Mouse (Mus musculus) cerebellum, adult 8-10 months (tissue): Measurements from ENCODE around the gene Per2.
"Not testable (repeated sequence)": the region's sequence is repeated elsewhere in the genome, so short reads cannot be mapped to it uniquely, and the experiment has no call there.

Experiments
- DNase-seq: peaks from one replicate; pipeline ENCODE4 v3.0.0; 2022

The Per2 gene

GRCm38 (mm10) chr1:91459059-91459809, at the start of gene Per2:
Per2 (minus strand) TSS chr1:91459324.
- peak; percentile 100 for DNase-seq

GRCm38 (mm10) chr1:91504615-91505014, 45.5 kb upstream of the Per2 start:
- no peak for DNase-seq

DNA sequence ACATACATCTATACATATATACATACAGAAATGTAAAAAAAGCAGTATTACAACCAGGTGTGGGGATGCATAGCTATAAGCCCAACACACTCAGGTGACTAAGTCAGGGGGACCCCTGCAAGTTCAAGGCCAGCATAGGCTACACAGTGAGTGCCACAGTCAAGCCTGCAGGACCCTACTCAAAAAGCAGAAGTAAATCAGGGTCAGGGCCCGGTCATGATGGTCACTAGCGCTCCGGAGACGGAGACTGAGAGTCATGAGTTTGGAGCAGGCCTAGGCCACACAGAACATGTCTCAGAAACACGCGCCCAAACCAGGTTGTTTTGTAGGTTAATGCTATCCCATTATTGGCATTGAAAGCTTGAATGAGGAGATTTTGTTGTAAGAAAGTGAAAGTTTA, 39.5 kb upstream of the Per2 start:
- no peak for DNase-seq

DNA sequence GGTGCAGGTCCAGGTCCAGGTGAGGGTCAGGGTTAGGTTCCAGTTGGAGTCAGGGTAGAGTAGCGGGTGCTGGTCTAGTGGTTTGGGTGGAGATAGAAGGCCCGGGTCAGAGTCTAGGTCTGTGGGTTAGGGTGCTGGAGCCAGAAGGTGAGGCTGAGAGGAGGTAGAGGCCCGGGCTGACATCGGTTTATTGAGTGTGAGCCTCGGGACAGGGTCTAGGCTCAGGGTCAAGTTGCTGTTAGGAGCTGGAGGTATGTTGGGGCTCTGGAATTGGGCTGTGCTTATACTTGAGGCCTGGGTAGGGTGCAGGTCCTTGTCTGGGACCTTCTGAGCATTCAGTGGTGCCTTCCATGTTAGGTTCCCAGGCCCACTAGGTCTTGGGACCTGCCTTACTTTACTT, 36.2 kb upstream of the Per2 start:
- no peak for DNase-seq

DNA sequence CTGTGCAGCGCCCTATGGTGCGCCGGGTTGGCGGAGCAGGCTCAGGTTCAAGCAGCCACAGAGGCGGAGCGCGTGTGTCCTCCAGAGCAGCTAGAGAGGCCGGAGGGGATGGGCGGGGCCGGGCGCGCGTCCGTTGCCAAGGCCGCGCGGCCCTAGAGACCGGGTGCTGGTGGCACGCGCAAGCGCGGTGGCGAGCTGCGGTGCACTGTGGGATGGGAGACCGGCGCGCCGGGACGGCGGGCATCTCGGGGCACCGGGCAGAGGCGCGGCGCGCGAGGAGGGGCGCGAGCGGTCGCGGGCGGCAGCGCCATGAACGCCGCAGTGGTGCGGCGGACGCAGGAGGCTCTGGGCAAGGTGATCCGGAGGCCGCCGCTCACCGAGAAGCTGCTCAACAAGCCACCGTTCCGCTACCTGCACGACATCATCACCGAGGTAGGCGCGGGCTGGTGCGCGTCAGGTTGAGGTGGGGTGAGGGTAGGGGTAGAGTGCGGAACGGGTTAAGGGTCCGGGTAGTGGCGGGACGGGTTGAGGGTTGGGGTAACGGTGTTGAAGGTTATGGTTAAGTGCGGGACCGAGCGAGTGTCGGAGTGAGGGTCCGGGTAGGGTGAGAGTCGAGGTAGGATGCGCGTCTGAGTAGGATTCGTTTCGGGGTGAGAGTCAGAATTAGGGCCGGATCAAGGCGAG, 35.5 kb upstream of the Per2 start, which contains the start of gene Traf3ip1:
Gene Traf3ip1 (plus strand): TSS at position 191 of the 684 bp plus-strand sequence.
- peak; percentile 94 for DNase-seq

- no peak for DNase-seq
Measured at GRCm38 (mm10) chr1:91493938-91494337, 34.8 kb upstream of the Per2 start.

GRCm38 (mm10) chr1:91492740-91493139, 33.6 kb upstream of the Per2 start:
- no peak for DNase-seq

GRCm38 (mm10) chr1:91490322-91490721, 31.2 kb upstream of the Per2 start:
- DNase-seq: no peak

GRCm38 (mm10) chr1:91486165-91486564, 27.0 kb upstream of the Per2 start:
- DNase-seq: no peak

- DNase-seq: no peak
Measured at GRCm38 (mm10) chr1:91485422-91485821, 26.3 kb upstream of the Per2 start.

DNA sequence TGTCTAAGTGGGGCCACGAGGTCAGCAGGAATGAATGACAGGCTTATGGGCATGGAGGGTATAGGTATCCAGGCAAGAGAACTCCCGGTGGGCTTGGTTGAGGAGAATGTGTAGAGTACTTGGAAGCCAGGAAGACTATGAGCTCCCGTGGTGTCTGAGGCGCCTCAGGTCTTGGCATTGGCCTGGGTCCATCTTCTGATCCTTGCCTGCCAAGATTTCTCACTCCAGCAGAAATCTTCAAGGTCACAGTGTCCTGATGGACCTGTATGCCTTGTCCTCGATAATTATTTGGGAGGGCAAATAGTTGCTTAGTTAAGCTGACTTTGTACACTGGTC, 24.9 kb upstream of the Per2 start:
- no peak for DNase-seq

GRCm38 (mm10) chr1:91483304-91484010, 24.3 kb upstream of the Per2 start:
- peak; percentile 80 for DNase-seq

- DNase-seq: no peak
Measured at GRCm38 (mm10) chr1:91482616-91483211, 23.6 kb upstream of the Per2 start.

- no peak for DNase-seq
Measured at GRCm38 (mm10) chr1:91478958-91479357, 19.8 kb upstream of the Per2 start.

GRCm38 (mm10) chr1:91478145-91478544, 19.0 kb upstream of the Per2 start:
- not testable (repeated sequence) for DNase-seq

DNA sequence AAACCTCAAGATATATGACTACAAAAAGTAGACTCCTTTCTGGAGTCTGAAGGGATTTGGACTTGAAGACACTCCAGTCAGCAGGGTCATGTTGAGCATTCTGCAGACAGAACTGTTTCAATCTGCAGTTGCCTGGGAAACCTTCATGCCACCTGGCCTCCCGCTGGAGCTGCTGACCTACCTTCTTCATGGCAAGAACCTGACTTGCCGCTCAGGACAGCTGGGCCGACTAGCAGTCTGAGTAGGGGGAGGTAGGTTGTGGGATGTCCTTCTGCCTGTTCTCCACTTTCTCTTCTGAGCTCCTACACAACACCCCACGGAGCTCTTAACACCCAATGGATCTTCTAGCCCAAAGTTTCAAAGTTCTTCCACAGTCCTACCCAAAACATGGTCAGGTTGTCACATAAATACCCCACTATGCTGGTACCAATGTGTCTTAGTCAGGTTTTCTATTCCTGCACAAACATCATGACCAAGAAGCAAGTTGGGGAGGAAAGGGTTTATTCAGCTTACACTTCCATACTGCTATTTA, 10.8 kb upstream of the Per2 start:
- no peak for DNase-seq

- DNase-seq: no peak
Measured at GRCm38 (mm10) chr1:91466186-91466585, 7.1 kb upstream of the Per2 start.

- no peak for DNase-seq
Measured at GRCm38 (mm10) chr1:91465244-91465643, 6.1 kb upstream of the Per2 start.

DNA sequence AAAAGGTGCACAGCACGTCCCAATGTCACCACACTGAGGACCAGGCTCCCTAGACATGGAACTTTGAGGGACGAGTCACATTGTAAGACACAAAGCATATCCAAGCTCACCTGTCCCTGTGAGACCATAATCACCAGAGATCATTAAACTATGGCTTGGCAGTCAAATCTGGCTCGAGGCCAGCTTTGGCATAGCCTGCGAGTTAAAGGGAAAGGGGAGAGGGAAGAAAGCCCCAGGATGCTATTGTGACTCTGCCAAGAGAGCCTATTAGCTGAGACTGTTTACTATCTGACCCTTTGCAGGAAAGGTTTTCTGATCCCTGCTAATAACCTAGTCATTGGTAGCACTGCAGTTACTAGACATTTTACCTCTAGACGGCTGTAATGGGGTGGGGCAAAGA, 5.3 kb upstream of the Per2 start:
- DNase-seq: no peak

DNA sequence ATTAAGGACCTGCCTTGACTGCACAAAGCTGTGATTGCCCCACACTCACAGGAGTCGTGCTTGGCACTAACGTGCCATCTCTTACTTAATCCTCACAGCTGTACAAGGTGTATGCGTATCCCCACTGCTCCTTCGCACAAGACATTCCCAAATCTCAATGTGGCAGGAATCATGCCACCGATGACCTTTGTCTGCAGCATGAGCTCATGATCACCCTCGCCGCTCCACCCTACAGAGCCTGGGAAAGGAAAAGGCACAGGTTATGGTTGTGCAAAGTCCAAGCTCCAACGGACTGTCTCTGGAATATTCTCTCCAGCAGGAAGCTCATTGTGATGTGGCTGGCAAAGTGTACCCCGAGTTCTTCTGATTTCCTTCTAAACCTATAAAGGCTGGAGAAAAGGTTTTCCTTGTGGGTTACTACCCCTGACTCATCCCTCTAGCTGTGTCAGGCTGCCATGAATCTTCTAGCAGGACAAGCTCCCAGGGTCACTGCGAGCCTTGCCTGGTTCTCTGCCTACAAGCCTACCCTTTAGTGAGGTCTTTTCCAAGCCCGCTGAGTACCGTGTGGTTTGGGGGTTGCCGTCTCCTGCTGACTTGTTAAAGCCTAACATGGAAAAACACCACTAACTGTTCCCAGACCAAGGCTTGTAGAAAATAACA, 4.3 kb upstream of the Per2 start:
- DNase-seq: no peak

DNA sequence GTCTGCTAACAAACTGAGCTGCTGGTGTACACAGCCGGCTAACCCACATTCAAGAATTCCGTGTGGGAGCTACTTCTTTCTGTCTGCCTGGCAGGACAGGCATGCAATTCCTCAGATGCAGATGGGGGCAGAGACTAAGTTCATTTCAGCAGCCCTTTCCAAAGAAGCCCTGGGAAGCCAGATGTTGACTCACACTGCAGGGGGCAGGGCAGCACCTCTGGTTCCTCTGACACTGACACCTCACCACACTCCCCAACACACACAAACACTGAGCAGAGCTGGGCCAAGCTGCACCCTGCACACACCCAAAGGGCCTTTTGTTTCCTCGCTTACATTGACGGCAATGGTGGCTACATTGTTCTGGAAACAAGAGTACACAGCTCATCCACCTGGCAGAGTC, 1.4 kb upstream of the Per2 start:
- DNase-seq: no peak

- no peak for DNase-seq
Measured at GRCm38 (mm10) chr1:91460069-91460468, 945 bp upstream of the Per2 start.
